Mouse (Mus musculus): Measurements from ENCODE around the gene Ap5b1. TPM values are rescaled to one million over a fixed set of nuclear protein-coding genes. Genes with fewer than 3 reads are reported as not detected.
A peak's percentile ranks its signal among the peaks of the same experiment; 100 is the strongest.

Ap5b1 gene
- total RNA-seq, 4 experiments from 2014 or later = 10.8 to 15.7 (median 13.1) TPM

GRCm38 (mm10) chr19:5568470-5569140 lies 780 bp downstream of the Ap5b1 start:
- peak; percentile 71 for DNase-seq

DNA sequence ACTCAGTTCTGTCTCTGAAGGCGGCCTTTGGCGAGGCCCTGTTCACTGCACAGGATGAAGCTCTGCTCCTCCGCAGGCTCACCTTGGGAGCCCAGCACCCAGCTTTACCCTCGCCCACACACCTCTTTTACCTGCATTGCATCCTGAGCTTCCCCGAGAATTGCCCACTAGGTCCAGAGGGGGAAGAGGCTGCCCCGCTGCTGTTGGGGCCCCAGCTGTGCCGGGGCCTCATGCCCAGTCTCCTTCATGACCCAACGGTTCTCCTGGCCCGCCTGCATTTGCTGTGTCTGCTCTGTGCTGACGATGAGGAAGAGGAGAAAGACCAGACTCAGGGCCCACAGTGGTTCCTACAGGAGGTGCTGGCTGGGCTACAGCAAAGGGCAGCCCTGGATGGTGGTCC lies 1.7 kb downstream of the Ap5b1 start:
- no peak for DNase-seq

GRCm38 (mm10) chr19:5570353-5571246 lies 2.8 kb downstream of the Ap5b1 start:
- no peak for DNase-seq

GRCm38 (mm10) chr19:5571831-5572230 lies 4.0 kb downstream of the Ap5b1 start:
- peak; percentile 51 for DNase-seq

DNA sequence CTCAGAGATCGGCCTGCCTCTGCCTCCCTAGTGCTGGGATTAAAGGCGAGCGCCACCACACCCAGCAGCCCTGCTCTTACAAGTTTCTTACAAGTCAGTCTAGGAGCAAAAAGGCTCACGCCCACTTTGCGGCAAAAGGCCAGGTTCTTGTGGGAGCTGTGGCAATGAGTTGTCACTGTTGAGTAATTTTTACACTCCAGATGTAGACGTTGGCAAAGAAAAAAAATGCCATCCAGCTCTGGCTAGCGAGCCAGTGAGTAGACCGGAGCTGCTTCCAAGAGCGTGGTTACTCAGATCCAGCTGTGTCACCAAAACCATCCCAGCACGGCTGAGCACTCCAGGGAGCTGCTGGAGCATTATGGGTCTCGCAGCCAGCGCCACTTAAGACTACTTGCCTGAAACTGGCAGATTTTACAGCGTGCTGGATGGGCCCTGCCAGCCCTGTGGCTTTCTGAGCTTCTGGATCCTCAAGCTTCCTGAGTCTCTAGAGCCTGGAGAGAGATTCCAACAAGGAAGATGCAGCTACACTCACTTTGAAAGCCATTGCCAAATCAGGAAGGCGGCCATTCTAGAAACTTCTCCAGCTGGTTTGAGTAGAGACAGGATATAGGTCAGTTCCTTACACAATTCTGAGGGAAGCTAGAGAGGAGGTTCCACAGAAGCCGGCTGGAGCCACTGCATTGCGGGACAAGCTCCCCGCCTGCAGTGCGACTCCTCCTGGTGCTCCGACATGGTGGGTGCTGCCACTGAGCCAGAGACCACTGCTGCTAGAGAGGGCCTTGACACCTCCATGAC lies 4.7 kb downstream of the Ap5b1 start:
- peak; percentile 71 for DNase-seq

GRCm38 (mm10) chr19:5575336-5575735 lies 7.5 kb downstream of the Ap5b1 start:
- no peak for DNase-seq

- DNase-seq = no peak
These were observed 12.1 kb downstream of the Ap5b1 start for GRCm38 (mm10) chr19:5579971-5580370.

DNA sequence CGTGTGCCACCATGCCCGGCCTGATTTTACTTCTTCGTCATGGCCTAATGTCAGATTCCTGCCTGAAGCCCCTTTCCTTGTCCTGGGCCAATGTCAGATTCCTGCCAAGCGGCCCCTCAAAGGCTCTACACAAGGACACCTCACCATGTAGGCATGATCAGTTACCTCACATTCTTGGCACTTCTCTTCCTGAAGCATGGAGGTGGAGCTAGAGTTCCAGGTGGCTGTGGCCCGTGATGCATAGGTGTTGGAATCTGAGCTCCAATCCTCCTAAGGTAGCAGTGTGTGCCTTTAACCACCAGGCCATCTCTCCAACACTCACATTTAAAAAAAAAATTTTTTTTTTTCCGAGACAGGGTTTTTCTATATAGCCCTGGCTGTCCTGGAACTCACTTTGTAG lies 13.0 kb downstream of the Ap5b1 start:
- DNase-seq = no peak

DNA sequence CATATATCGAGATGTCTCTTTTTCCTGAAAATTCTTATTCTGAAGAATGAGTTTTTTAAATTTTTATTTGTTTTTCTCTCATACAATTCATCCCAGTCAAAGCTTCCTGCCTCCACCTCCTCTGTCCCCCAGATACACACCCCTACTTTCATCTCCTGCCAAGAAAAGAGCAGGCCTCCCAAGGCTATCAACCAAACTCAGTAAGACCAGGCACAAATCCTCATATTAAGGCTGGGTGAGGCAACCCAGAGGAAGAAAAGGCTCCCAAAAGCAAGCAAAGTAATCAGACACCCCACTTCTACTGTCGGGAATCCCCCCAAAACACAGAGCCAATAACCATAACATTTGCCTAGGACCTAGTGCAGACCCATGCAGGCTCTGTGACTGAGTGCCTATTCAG lies 14.2 kb downstream of the Ap5b1 start:
- DNase-seq = no peak

- DNase-seq = no peak
These were observed 21.3 kb downstream of the Ap5b1 start for GRCm38 (mm10) chr19:5589159-5589558.

GRCm38 (mm10) chr19:5591888-5592287 lies 24.1 kb downstream of the Ap5b1 start:
- DNase-seq = no peak

GRCm38 (mm10) chr19:5599224-5599623 lies 31.4 kb downstream of the Ap5b1 start:
- DNase-seq = no peak

DNA sequence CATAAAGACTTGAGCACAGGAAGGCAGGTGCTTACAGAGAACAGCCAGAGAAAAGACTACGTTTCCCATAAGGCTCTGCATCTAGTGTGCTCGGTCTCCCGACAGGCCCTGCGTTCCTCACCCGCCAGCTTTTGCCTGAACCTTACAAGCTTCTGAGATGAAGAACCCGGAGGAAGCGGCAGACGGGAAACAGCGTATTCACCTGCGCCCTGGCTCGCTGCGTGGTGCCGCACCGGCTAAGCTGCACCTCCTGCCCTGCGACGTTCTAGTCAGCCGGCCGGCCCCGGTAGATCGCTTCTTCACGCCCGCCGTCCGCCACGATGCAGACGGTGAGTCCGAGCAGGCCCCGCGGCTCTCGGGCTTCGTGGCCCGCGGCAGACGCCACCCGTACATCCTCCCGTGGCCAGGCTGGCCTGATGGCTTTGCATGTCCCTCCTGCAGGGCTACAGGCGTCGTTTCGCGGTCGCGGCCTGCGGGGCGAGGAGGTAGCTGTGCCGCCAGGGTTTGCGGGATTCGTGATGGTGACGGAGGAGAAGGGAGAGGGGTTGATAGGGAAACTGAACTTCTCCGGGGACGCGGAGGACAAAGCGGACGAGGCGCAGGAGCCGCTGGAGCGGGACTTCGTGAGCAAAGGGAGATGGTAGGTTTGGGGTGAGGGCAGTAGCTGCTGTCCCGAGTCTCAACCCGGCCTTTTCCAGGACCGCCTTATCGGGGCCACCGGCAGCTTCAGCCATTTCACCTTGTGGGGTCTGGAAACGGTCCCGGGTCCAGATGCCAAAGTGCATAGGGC lies 34.1 kb downstream of the Ap5b1 start, which contains the start of gene Rnaseh2c:
Gene Rnaseh2c (plus strand): TSS at position 122 of the 790 bp plus-strand sequence.
- DNase-seq = peak; percentile 65

- no peak for DNase-seq
These were observed 35.8 kb downstream of the Ap5b1 start for GRCm38 (mm10) chr19:5603664-5604063.

GRCm38 (mm10) chr19:5605126-5605525 lies 37.3 kb downstream of the Ap5b1 start:
- DNase-seq = no peak

- DNase-seq = no peak
These were observed 38.4 kb downstream of the Ap5b1 start for GRCm38 (mm10) chr19:5606196-5606595.

DNA sequence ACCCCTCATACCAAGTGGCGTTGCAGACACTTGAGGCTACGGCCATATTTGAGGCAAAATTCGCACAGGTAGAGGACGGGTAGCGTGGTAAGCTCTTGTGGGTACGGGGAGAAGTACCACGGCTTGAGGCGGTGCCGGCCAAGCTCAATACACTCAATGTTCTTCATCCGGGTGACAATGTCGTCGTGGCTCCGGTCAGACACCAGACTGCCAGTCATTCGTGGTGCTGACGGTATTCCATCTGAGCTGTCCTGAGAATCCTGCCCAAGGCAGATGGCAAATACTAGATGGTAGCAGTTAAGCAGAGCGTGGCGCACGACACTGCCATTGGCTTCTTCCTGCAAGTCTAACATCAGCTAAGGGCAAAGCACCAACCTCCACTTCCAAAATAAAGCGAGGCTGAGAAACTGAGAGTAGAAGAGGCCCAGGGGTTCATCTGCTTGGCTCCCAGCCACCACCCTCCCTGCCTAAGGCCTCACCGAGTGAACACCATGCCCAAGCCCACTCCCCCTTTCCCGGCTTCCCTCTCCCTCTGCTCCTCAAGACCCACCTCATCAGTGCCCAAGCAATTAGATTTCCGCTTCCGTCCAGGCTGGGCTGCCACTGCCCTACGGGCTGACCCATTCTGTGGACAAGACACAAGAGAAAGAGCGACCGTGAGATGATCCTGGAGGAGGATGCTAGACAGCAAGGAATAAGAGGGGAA lies 40.0 kb downstream of the Ap5b1 start:
- DNase-seq = no peak

- no peak for DNase-seq
These were observed 40.9 kb downstream of the Ap5b1 start for GRCm38 (mm10) chr19:5608707-5609106.

- DNase-seq = no peak
These were observed 41.3 kb downstream of the Ap5b1 start for GRCm38 (mm10) chr19:5609171-5609546.

- peak; percentile 85 for DNase-seq
These were observed 42.0 kb downstream of the Ap5b1 start, which contains the start of gene Kat5 for GRCm38 (mm10) chr19:5609547-5610404. TSS of gene Kat5 (minus strand) at chr19:5610237.

Measured in adrenal gland, adult 8-10 months (tissue).